Mouse (Mus musculus) heart, embryonic 12.5 days (tissue): ENCODE data around the gene Tcl1b2. TPM values are rescaled to one million over a fixed set of nuclear protein-coding genes. Genes with fewer than 3 reads are reported as not detected.

ENCODE experiments used
- ATAC-seq: fragments of 200-750 bp; cut with Nextera tagmentation; 2 replicates; pipeline ENCODE4 v1.8.0; 2017; ENCODE audit warnings: moderate TSS enrichment, moderate library complexity; ENCODE audit not compliant: insufficient number of reproducible peaks, low FRiP score
- H3K27ac ChIP-seq: fragments of 300-500 bp; sonication (generic); 2 replicates; pipeline ENCODE4 v1.5.1; 2016; ENCODE audit warnings: mild to moderate bottlenecking, moderate library complexity; ENCODE audit not compliant: poor library complexity, severe bottlenecking
- H3K27me3 ChIP-seq: fragments of 300-500 bp; sonication (generic); replicated peaks from 2 replicates; pipeline ENCODE4 v1.6.1; 2016; ENCODE audit warnings: mild to moderate bottlenecking, moderate library complexity
- H3K36me3 ChIP-seq: fragments of 300-500 bp; sonication (generic); 2 replicates; pipeline ENCODE4 v1.6.1; 2016; ENCODE audit warnings: mild to moderate bottlenecking, moderate library complexity
- H3K4me1 ChIP-seq: fragments of 300-500 bp; sonication (generic); replicated peaks from 2 replicates; pipeline ENCODE4 v1.6.1; 2016; ENCODE audit warnings: mild to moderate bottlenecking
- H3K4me2 ChIP-seq: fragments of 300-500 bp; sonication (generic); 2 replicates; pipeline ENCODE4 v1.6.1; 2016; ENCODE audit warnings: mild to moderate bottlenecking, moderate library complexity
- H3K4me3 ChIP-seq: fragments of 300-500 bp; sonication (generic); 2 replicates; pipeline ENCODE4 v1.5.1; 2016; ENCODE audit warnings: mild to moderate bottlenecking
- H3K9ac ChIP-seq: fragments of 300-500 bp; sonication (generic); 2 replicates; pipeline ENCODE4 v1.6.1; 2016; ENCODE audit warnings: mild to moderate bottlenecking, moderate library complexity
- H3K9me3 ChIP-seq: fragments of 300-500 bp; sonication (generic); replicated peaks from 2 replicates; pipeline ENCODE4 v1.6.1; 2016; ENCODE audit warnings: mild to moderate bottlenecking, moderate library complexity
- WGBS: fragments of 180-500 bp; shearing (Covaris S2); methylation state at CpG from one replicate; pipeline ENCODE4 v1.1.7; 2016; 5-methylcytosine and 5-hydroxymethylcytosine counted together
- polyA plus RNA-seq: library from polyadenylated mRNA; unstranded; fragments of >200 nt; fragmentation: Nextera tagmentation; extraction: Ambion mirVana; gene quantifications from 2 replicates; pipeline ENCODE4 v1.2.1, GENCODE M21; 2016

Gene Tcl1b2
- polyA plus RNA-seq: not detected in 2 replicates

GRCm38 (mm10) chr12:105145714-105146113, at the start of gene Tcl1b2:
TSS of gene Tcl1b2 (plus strand) at chr12:105146014.
- 69% methylated on average over 3 of the region's 3 CpGs for WGBS

GRCm38 (mm10) chr12:105099466-105100044, 46.3 kb upstream of the Tcl1b2 start:
- H3K9ac ChIP-seq: no peak overlapping the region
- peaks cover 26% of the 10 kb centered on the region; the same call in 1 of the 2 replicates for H3K27me3 ChIP-seq
- H3K9me3 ChIP-seq: no peaks in the 10 kb centered on the region
- H3K4me3 ChIP-seq: no peak overlapping the region
- no peaks in the 10 kb centered on the region for H3K36me3 ChIP-seq
- H3K4me2 ChIP-seq: no peak overlapping the region
- no peak overlapping the region for H3K27ac ChIP-seq
- H3K4me1 ChIP-seq: no peaks in the 10 kb centered on the region
- 62% methylated on average over 9 of the region's 9 CpGs for WGBS
- no peak for ATAC-seq

More at GRCm38 (mm10) chr12:105145714-105146113, at the start of gene Tcl1b2:
- Histone ChIP-seq H3K4me2 (no peak within 1 kb of the TSS), H3K9me3 (0 out of 2 replicates have a peak, but pooled peaks cover 3% of the 10 kb centered on the region), H3K9ac (no peak within 1 kb of the TSS), H3K36me3 (no peaks in the 10 kb centered on the region), H3K27ac (no peak within 1 kb of the TSS), H3K4me3 (no peak within 1 kb of the TSS), H3K27me3 (no peaks in the 10 kb centered on the region), H3K4me1 (no peaks in the 10 kb centered on the region)
- ATAC-seq: no peak

- Histone ChIP-seq H3K9ac (no peak overlapping the region), H3K36me3 (no peaks in the 10 kb centered on the region), H3K4me2 (no peak overlapping the region), H3K4me1 (no peaks in the 10 kb centered on the region), H3K9me3 (no peaks in the 10 kb centered on the region), H3K4me3 (no peak overlapping the region), H3K27ac (no peak overlapping the region), H3K27me3 (peaks cover 23% of the 10 kb centered on the region; the same call in 1 of the 2 replicates)
- no peak for ATAC-seq
- 52% methylated on average over 8 of the region's 8 CpGs for WGBS
These were observed 42.9 kb upstream of the Tcl1b2 start for GRCm38 (mm10) chr12:105102901-105103300.

- WGBS: 8% methylated on average over 4 of the region's 4 CpGs
- H3K4me1 ChIP-seq: peaks cover 3% of the 10 kb centered on the region
- no peak overlapping the region for H3K9ac ChIP-seq
These were observed 41.8 kb upstream of the Tcl1b2 start for GRCm38 (mm10) chr12:105104036-105104435.

GRCm38 (mm10) chr12:105105326-105105725, 40.5 kb upstream of the Tcl1b2 start:
- WGBS: 67% methylated on average over 5 of the region's 5 CpGs
- H3K4me3 ChIP-seq: no peak overlapping the region
- ATAC-seq: no peak
- no peak overlapping the region for H3K27ac ChIP-seq
- no peak overlapping the region for H3K9ac ChIP-seq
- H3K4me1 ChIP-seq: peaks cover 12% of the 10 kb centered on the region
- no peaks in the 10 kb centered on the region for H3K9me3 ChIP-seq
- peaks cover 14% of the 10 kb centered on the region; the same call in 1 of the 2 replicates for H3K27me3 ChIP-seq
- H3K36me3 ChIP-seq: no peaks in the 10 kb centered on the region
- no peak overlapping the region for H3K4me2 ChIP-seq

More at GRCm38 (mm10) chr12:105104036-105104435, 41.8 kb upstream of the Tcl1b2 start:
- no peak for ATAC-seq
- Histone ChIP-seq H3K4me3 (no peak overlapping the region), H3K9me3 (no peaks in the 10 kb centered on the region), H3K4me2 (no peak overlapping the region), H3K27ac (no peak overlapping the region), H3K27me3 (peaks cover 23% of the 10 kb centered on the region; the same call in 1 of the 2 replicates), H3K36me3 (no peaks in the 10 kb centered on the region)

GRCm38 (mm10) chr12:105108856-105109255, 37.0 kb upstream of the Tcl1b2 start:
- Histone ChIP-seq H3K4me2 (no peak overlapping the region), H3K9ac (no peak overlapping the region), H3K9me3 (no peaks in the 10 kb centered on the region), H3K4me3 (no peak overlapping the region), H3K27me3 (no peaks in the 10 kb centered on the region), H3K27ac (no peak overlapping the region), H3K4me1 (peaks cover 18% of the 10 kb centered on the region), H3K36me3 (no peaks in the 10 kb centered on the region)
- WGBS: 87% methylated on average over 4 of the region's 4 CpGs
- ATAC-seq: no peak

- 28% methylated on average over 3 of the region's 3 CpGs for WGBS
- H3K27me3 ChIP-seq: no peaks in the 10 kb centered on the region
- H3K27ac ChIP-seq: peak overlapping the region; percentile 2; the same call in 1 of the 2 replicates
These were observed 36.4 kb upstream of the Tcl1b2 start for GRCm38 (mm10) chr12:105109406-105109805.

GRCm38 (mm10) chr12:105109812-105110211, 36.0 kb upstream of the Tcl1b2 start:
- peak overlapping the region; percentile 2; the same call in 1 of the 2 replicates for H3K27ac ChIP-seq
- no peak overlapping the region for H3K9ac ChIP-seq
- H3K4me3 ChIP-seq: no peak overlapping the region
- H3K4me2 ChIP-seq: no peak overlapping the region
- no peaks in the 10 kb centered on the region for H3K36me3 ChIP-seq
- H3K4me1 ChIP-seq: peaks cover 18% of the 10 kb centered on the region
- no peak for ATAC-seq
- 53% methylated on average over 4 of the region's 4 CpGs for WGBS
- H3K27me3 ChIP-seq: no peaks in the 10 kb centered on the region
- H3K9me3 ChIP-seq: no peaks in the 10 kb centered on the region

More at GRCm38 (mm10) chr12:105109406-105109805, 36.4 kb upstream of the Tcl1b2 start:
- ATAC-seq: no peak
- no peaks in the 10 kb centered on the region for H3K36me3 ChIP-seq
- H3K4me2 ChIP-seq: no peak overlapping the region
- H3K9me3 ChIP-seq: no peaks in the 10 kb centered on the region
- H3K4me3 ChIP-seq: no peak overlapping the region
- H3K9ac ChIP-seq: no peak overlapping the region
- H3K4me1 ChIP-seq: peaks cover 18% of the 10 kb centered on the region

GRCm38 (mm10) chr12:105112321-105112988, 33.4 kb upstream of the Tcl1b2 start:
- ATAC-seq: no peak
- 43% methylated on average over 13 of the region's 13 CpGs for WGBS

GRCm38 (mm10) chr12:105116648-105117047, 29.2 kb upstream of the Tcl1b2 start:
- no peak for ATAC-seq
- H3K4me2 ChIP-seq: no peak overlapping the region
- 89% methylated on average over 1 of the region's 1 CpGs for WGBS
- no peaks in the 10 kb centered on the region for H3K27me3 ChIP-seq
- H3K9ac ChIP-seq: no peak overlapping the region
- no peak overlapping the region for H3K4me3 ChIP-seq
- no peaks in the 10 kb centered on the region for H3K36me3 ChIP-seq
- no peak overlapping the region for H3K27ac ChIP-seq
- no peaks in the 10 kb centered on the region for H3K9me3 ChIP-seq
- peaks cover 6% of the 10 kb centered on the region; the same call in 1 of the 2 replicates for H3K4me1 ChIP-seq

More at GRCm38 (mm10) chr12:105112321-105112988, 33.4 kb upstream of the Tcl1b2 start:
- Histone ChIP-seq H3K27ac (no peak overlapping the region), H3K4me1 (peaks cover 18% of the 10 kb centered on the region), H3K4me2 (no peak overlapping the region), H3K36me3 (no peaks in the 10 kb centered on the region), H3K4me3 (no peak overlapping the region), H3K27me3 (no peaks in the 10 kb centered on the region), H3K9me3 (no peaks in the 10 kb centered on the region), H3K9ac (no peak overlapping the region)

- 75% methylated on average over 6 of the region's 6 CpGs for WGBS
- Histone ChIP-seq H3K27ac (no peak overlapping the region), H3K4me1 (no peaks in the 10 kb centered on the region)
These were observed 20.5 kb upstream of the Tcl1b2 start for GRCm38 (mm10) chr12:105125362-105125761.

More at GRCm38 (mm10) chr12:105125362-105125761, 20.5 kb upstream of the Tcl1b2 start:
- Histone ChIP-seq H3K9ac (no peak overlapping the region), H3K27me3 (no peaks in the 10 kb centered on the region), H3K4me2 (no peak overlapping the region), H3K4me3 (no peak overlapping the region), H3K36me3 (no peaks in the 10 kb centered on the region), H3K9me3 (0 out of 2 replicates have a peak, but pooled peaks cover 3% of the 10 kb centered on the region)
- no peak for ATAC-seq
